Mouse (Mus musculus): ENCODE measurements at regions not wholly inside any gene's neighbourhood (a gene's known extent, or its start where the extent isn't known, plus 50 kb on each side); places are given as distances from the start of the nearest gene placed in this dataset.

- TF ChIP-seq CTCF (IDR thresholded peaks at IDR 0.05; ENCODE audit: low read depth, low read length) (no peak), TAL1 (conservative IDR thresholded peaks at IDR 0.05; ENCODE audit: low read depth, low read length) (no peak), POLR2AphosphoS5 (IDR thresholded peaks at IDR 0.05; ENCODE audit: insufficient replicate concordance, low read depth, low read length) (no peak), GATA1 (IDR thresholded peaks at IDR 0.05; ENCODE audit: borderline replicate concordance, low read length) (no peak), GATA2 (IDR thresholded peaks at IDR 0.05; ENCODE audit: borderline replicate concordance, low read depth, low read length) (no peak)
These were observed 51.9 kb upstream of the Nampt start for GRCm38 (mm10) chr12:32767206-32768081.
